Mouse (Mus musculus): ENCODE results near the gene Nccrp1.
"Not testable (repeated sequence)": the region's sequence is repeated elsewhere in the genome, so short reads cannot be mapped to it uniquely, and the experiment has no call there.

Gene Nccrp1

GRCm38 (mm10) chr7:28570291-28570981 lies 23.4 kb upstream of the Nccrp1 start:
- DNase-seq (ENCODE audit: low read depth, low spot score): peak; percentile 76

GRCm38 (mm10) chr7:28568253-28568652 lies 21.2 kb upstream of the Nccrp1 start:
- peak; percentile 59 for DNase-seq (ENCODE audit: low read depth, low spot score)

- DNase-seq (ENCODE audit: low read depth, low spot score): no peak
Observed at GRCm38 (mm10) chr7:28567539-28567938, 20.5 kb upstream of the Nccrp1 start.

- DNase-seq (ENCODE audit: low read depth, low spot score): no peak
Observed at GRCm38 (mm10) chr7:28565407-28565806, 18.4 kb upstream of the Nccrp1 start.

- no peak for DNase-seq (ENCODE audit: low read depth, low spot score)
Observed at GRCm38 (mm10) chr7:28562951-28563350, 15.9 kb upstream of the Nccrp1 start.

GRCm38 (mm10) chr7:28562371-28562770 lies 15.3 kb upstream of the Nccrp1 start:
- no peak for DNase-seq (ENCODE audit: low read depth, low spot score)

GRCm38 (mm10) chr7:28561967-28562366 lies 14.9 kb upstream of the Nccrp1 start:
- DNase-seq (ENCODE audit: low read depth, low spot score): no peak

GRCm38 (mm10) chr7:28560856-28561255 lies 13.8 kb upstream of the Nccrp1 start:
- DNase-seq (ENCODE audit: low read depth, low spot score): no peak

- peak; percentile 59 for DNase-seq (ENCODE audit: low read depth, low spot score)
Observed at GRCm38 (mm10) chr7:28558486-28558885, 11.4 kb upstream of the Nccrp1 start.

- no peak for DNase-seq (ENCODE audit: low read depth, low spot score)
Observed at GRCm38 (mm10) chr7:28557708-28558107, 10.7 kb upstream of the Nccrp1 start.

GRCm38 (mm10) chr7:28557069-28557468 lies 10.0 kb upstream of the Nccrp1 start:
- no peak for DNase-seq (ENCODE audit: low read depth, low spot score)

GRCm38 (mm10) chr7:28555939-28556535 lies 9.0 kb upstream of the Nccrp1 start:
- no peak for DNase-seq (ENCODE audit: low read depth, low spot score)

GRCm38 (mm10) chr7:28553076-28553475 lies 6.0 kb upstream of the Nccrp1 start:
- DNase-seq (ENCODE audit: low read depth, low spot score): no peak

GRCm38 (mm10) chr7:28547628-28548027 lies 574 bp upstream of the Nccrp1 start:
- DNase-seq (ENCODE audit: low read depth, low spot score): no peak

- no peak for DNase-seq (ENCODE audit: low read depth, low spot score)
Observed at GRCm38 (mm10) chr7:28546649-28547048, 405 bp downstream of the Nccrp1 start.

- DNase-seq (ENCODE audit: low read depth, low spot score): no peak
Observed at GRCm38 (mm10) chr7:28545891-28546210, 1.2 kb downstream of the Nccrp1 start.

GRCm38 (mm10) chr7:28545048-28545890 lies 1.8 kb downstream of the Nccrp1 start:
- DNase-seq (ENCODE audit: low read depth, low spot score): no peak

- no peak for DNase-seq (ENCODE audit: low read depth, low spot score)
Observed at GRCm38 (mm10) chr7:28544051-28544601, 2.9 kb downstream of the Nccrp1 start.

GRCm38 (mm10) chr7:28540526-28540925 lies 6.5 kb downstream of the Nccrp1 start, which contains the start of gene Sycn:
Sycn (plus strand) TSS chr7:28540885.
- no peak for DNase-seq (ENCODE audit: low read depth, low spot score)

- DNase-seq (ENCODE audit: low read depth, low spot score): not testable (repeated sequence)
Observed at GRCm38 (mm10) chr7:28538886-28539285, 8.2 kb downstream of the Nccrp1 start.

GRCm38 (mm10) chr7:28532005-28532404 lies 15.0 kb downstream of the Nccrp1 start:
- no peak for DNase-seq (ENCODE audit: low read depth, low spot score)

Data from skeletal muscle tissue, adult 2 months (tissue).